Mouse (Mus musculus): ENCODE data around the gene Tex30.
"Not testable (repeated sequence)": the region's sequence is repeated elsewhere in the genome, so short reads cannot be mapped to it uniquely, and the experiment has no call there.

The Tex30 gene

GRCm38 (mm10) chr1:44102259-44102717 is at the start of gene Tex30:
Gene Tex30 (minus strand): TSS chr1:44102441.
- DNase-seq (ENCODE audit: low spot score) = peak; percentile 99

GRCm38 (mm10) chr1:44148706-44149105 is 46.5 kb upstream of the Tex30 start:
- DNase-seq (ENCODE audit: low spot score) = peak; percentile 40

GRCm38 (mm10) chr1:44147563-44148381 is 45.5 kb upstream of the Tex30 start, which contains the start of gene Ercc5:
Gene Ercc5 (plus strand): TSS chr1:44147744.
- peak; percentile 96 for DNase-seq (ENCODE audit: low spot score)

- no peak for DNase-seq (ENCODE audit: low spot score)
Observed at GRCm38 (mm10) chr1:44142747-44143146, 40.5 kb upstream of the Tex30 start.

- DNase-seq (ENCODE audit: low spot score) = no peak
Observed at GRCm38 (mm10) chr1:44140232-44140631, 38.0 kb upstream of the Tex30 start.

- DNase-seq (ENCODE audit: low spot score) = no peak
Observed at GRCm38 (mm10) chr1:44129929-44130581, 27.8 kb upstream of the Tex30 start.

- no peak for DNase-seq (ENCODE audit: low spot score)
Observed at GRCm38 (mm10) chr1:44125590-44125989, 23.3 kb upstream of the Tex30 start.

- no peak for DNase-seq (ENCODE audit: low spot score)
Observed at GRCm38 (mm10) chr1:44122256-44122655, 20.0 kb upstream of the Tex30 start.

GRCm38 (mm10) chr1:44120074-44120406 is 17.8 kb upstream of the Tex30 start:
- DNase-seq (ENCODE audit: low spot score) = no peak

- peak; percentile 94 for DNase-seq (ENCODE audit: low spot score)
Observed at GRCm38 (mm10) chr1:44119201-44120073, 17.2 kb upstream of the Tex30 start.

GRCm38 (mm10) chr1:44118239-44119054 is 16.2 kb upstream of the Tex30 start, which contains the start of the genes Kdelc1 and Bivm:
Gene Kdelc1 (minus strand): TSS chr1:44118808.
Gene Bivm (plus strand): TSS chr1:44118957.
- DNase-seq (ENCODE audit: low spot score) = peak; percentile 97

GRCm38 (mm10) chr1:44117571-44117970 is 15.3 kb upstream of the Tex30 start:
- DNase-seq (ENCODE audit: low spot score) = no peak

GRCm38 (mm10) chr1:44102939-44103338 is 698 bp upstream of the Tex30 start:
- peak; percentile 32 for DNase-seq (ENCODE audit: low spot score)

- DNase-seq (ENCODE audit: low spot score) = peak; percentile 83
Observed at GRCm38 (mm10) chr1:44101448-44102225, 604 bp downstream of the Tex30 start.

GRCm38 (mm10) chr1:44064625-44065024 is 37.6 kb downstream of the Tex30 start:
- peak; percentile 75 for DNase-seq (ENCODE audit: low spot score)

- no peak for DNase-seq (ENCODE audit: low spot score)
Observed at GRCm38 (mm10) chr1:44063439-44063838, 38.8 kb downstream of the Tex30 start.

GRCm38 (mm10) chr1:44061836-44062235 is 40.4 kb downstream of the Tex30 start, which contains the start of gene Gm8251:
Gene Gm8251 (minus strand): TSS chr1:44061936.
- DNase-seq (ENCODE audit: low spot score) = no peak

GRCm38 (mm10) chr1:44057805-44058204 is 44.4 kb downstream of the Tex30 start:
- DNase-seq (ENCODE audit: low spot score) = no peak

GRCm38 (mm10) chr1:44046556-44046955 is 55.7 kb downstream of the Tex30 start:
- DNase-seq (ENCODE audit: low spot score) = no peak

GRCm38 (mm10) chr1:44045689-44046088 is 56.6 kb downstream of the Tex30 start:
- DNase-seq (ENCODE audit: low spot score) = not testable (repeated sequence)
